Mouse (Mus musculus) forebrain, embryonic 14.5 days (tissue): Measurements from ENCODE around the gene Col1a1. TPM values are rescaled to one million over a fixed set of nuclear protein-coding genes. Genes with fewer than 3 reads are reported as not detected.

Source experiments
- ATAC-seq: fragments of 200-750 bp; cut with Nextera tagmentation; 2 replicates; pipeline ENCODE4 v1.8.0; 2017; ENCODE audit warnings: mild to moderate bottlenecking, moderate library complexity
- DNase-seq: peaks from one replicate; pipeline ENCODE4 v3.0.0-alpha.2; 2015; ENCODE audit warnings: low spot score
- H3K27ac ChIP-seq: fragments of 300-500 bp; sonication (generic); 2 replicates; pipeline ENCODE4 v1.5.1; 2014; ENCODE audit warnings: low read depth, mild to moderate bottlenecking, control low read depth, low read length, moderate library complexity
- H3K27me3 ChIP-seq: fragments of 300-500 bp; sonication (generic); replicated peaks from 2 replicates; pipeline ENCODE4 v1.6.1; 2014; ENCODE audit warnings: low read length, control low read depth, mixed read lengths; ENCODE audit not compliant: control insufficient read depth, insufficient read depth
- H3K36me3 ChIP-seq: fragments of 300-500 bp; sonication (generic); 2 replicates; pipeline ENCODE4 v1.6.1; 2014; ENCODE audit warnings: low read length, control low read depth; ENCODE audit not compliant: control insufficient read depth, insufficient read depth
- H3K4me1 ChIP-seq: fragments of 300-500 bp; sonication (generic); 2 replicates; pipeline ENCODE4 v1.6.1; 2014; ENCODE audit warnings: antibody characterized with exemption, low read length, control low read depth; ENCODE audit not compliant: control insufficient read depth, insufficient read depth
- H3K4me2 ChIP-seq: fragments of 300-500 bp; sonication (generic); 2 replicates; pipeline ENCODE4 v1.6.1; 2014; ENCODE audit warnings: mild to moderate bottlenecking, control low read depth, low read length
- H3K4me3 ChIP-seq: fragments of 300-500 bp; sonication (generic); 2 replicates; pipeline ENCODE4 v1.5.1; 2014; ENCODE audit warnings: low read depth, low read length, control low read depth
- H3K9ac ChIP-seq: fragments of 300-500 bp; sonication (generic); 2 replicates; pipeline ENCODE4 v1.6.1; 2014; ENCODE audit warnings: mild to moderate bottlenecking, low read length, control low read depth, moderate library complexity
- H3K9me3 ChIP-seq: fragments of 300-500 bp; sonication (generic); replicated peaks from 2 replicates; pipeline ENCODE4 v1.6.1; 2016; ENCODE audit warnings: low read length, control low read depth, mixed read lengths; ENCODE audit not compliant: control insufficient read depth
- WGBS: fragments of 180-500 bp; shearing (Covaris S2); extraction: QIAGEN DNeasy Blood & Tissue Kit; methylation state at CpG from one replicate; pipeline ENCODE4 v1.1.7; 2014; 5-methylcytosine and 5-hydroxymethylcytosine counted together
- polyA plus RNA-seq: library from polyadenylated mRNA; unstranded; fragments of >200 nt; fragmentation: Nextera tagmentation; extraction: Ambion mirVana; gene quantifications from 2 replicates; pipeline ENCODE4 v1.2.1, GENCODE M21; 2014

The Col1a1 gene
- polyA plus RNA-seq, 1 experiment from 2014 or later: 20.6 TPM

- Histone ChIP-seq H3K27me3 (peaks cover 20% of the 10 kb centered on the region), H3K36me3 (no peaks in the 10 kb centered on the region), H3K4me1 (peaks cover 8% of the 10 kb centered on the region), H3K4me3 (no peak overlapping the region), H3K27ac (no peak overlapping the region), H3K9me3 (no peaks in the 10 kb centered on the region), H3K4me2 (no peak overlapping the region), H3K9ac (no peak overlapping the region)
- WGBS: 86% methylated on average over 8 of the region's 8 CpGs
- ATAC-seq: no peak
- no peak for DNase-seq
Observed at GRCm38 (mm10) chr11:94941776-94942175, 5.8 kb downstream of the Col1a1 start.

GRCm38 (mm10) chr11:94942282-94943023 is 6.4 kb downstream of the Col1a1 start:
- DNase-seq: no peak
- Histone ChIP-seq H3K9me3 (no peaks in the 10 kb centered on the region), H3K4me1 (peaks cover 5% of the 10 kb centered on the region), H3K9ac (no peak overlapping the region), H3K4me3 (no peak overlapping the region), H3K27me3 (peaks cover 19% of the 10 kb centered on the region), H3K36me3 (no peaks in the 10 kb centered on the region), H3K4me2 (no peak overlapping the region), H3K27ac (no peak overlapping the region)
- no peak for ATAC-seq
- WGBS: 54% methylated on average over 13 of the region's 13 CpGs

GRCm38 (mm10) chr11:94943054-94943453 is 7.0 kb downstream of the Col1a1 start:
- H3K9ac ChIP-seq: no peak overlapping the region
- H3K9me3 ChIP-seq: no peaks in the 10 kb centered on the region
- WGBS: 81% methylated on average over 15 of the region's 15 CpGs
- no peak overlapping the region for H3K27ac ChIP-seq
- H3K36me3 ChIP-seq: no peaks in the 10 kb centered on the region
- H3K4me1 ChIP-seq: no peaks in the 10 kb centered on the region
- peaks cover 15% of the 10 kb centered on the region for H3K27me3 ChIP-seq
- ATAC-seq: no peak
- DNase-seq: no peak
- no peak overlapping the region for H3K4me3 ChIP-seq
- no peak overlapping the region for H3K4me2 ChIP-seq

- Histone ChIP-seq H3K27ac (no peak overlapping the region), H3K27me3 (0 out of 2 replicates have a peak, but pooled peaks cover 3% of the 10 kb centered on the region), H3K9ac (no peak overlapping the region), H3K4me2 (no peak overlapping the region), H3K9me3 (no peaks in the 10 kb centered on the region), H3K4me1 (no peaks in the 10 kb centered on the region), H3K36me3 (no peaks in the 10 kb centered on the region), H3K4me3 (no peak overlapping the region)
- DNase-seq: no peak
- WGBS: 20% methylated on average over 8 of the region's 8 CpGs
- no peak for ATAC-seq
Observed at GRCm38 (mm10) chr11:94944295-94944694, 8.3 kb downstream of the Col1a1 start.

GRCm38 (mm10) chr11:94945236-94945635 is 9.2 kb downstream of the Col1a1 start:
- Histone ChIP-seq H3K4me1 (no peaks in the 10 kb centered on the region), H3K36me3 (no peaks in the 10 kb centered on the region), H3K9ac (no peak overlapping the region), H3K27ac (no peak overlapping the region), H3K9me3 (no peaks in the 10 kb centered on the region), H3K4me3 (no peak overlapping the region), H3K4me2 (no peak overlapping the region), H3K27me3 (0 out of 2 replicates have a peak, but pooled peaks cover 3% of the 10 kb centered on the region)
- DNase-seq (no peak), ATAC-seq (no peak)
- WGBS: 90% methylated on average over 12 of the region's 12 CpGs

- peak; percentile 67 for ATAC-seq
- peak; percentile 63 for DNase-seq
- 3% methylated on average over 6 of the region's 6 CpGs for WGBS
- Histone ChIP-seq H3K9ac (0 out of 2 replicates have a peak overlapping the region, but pooled peaks have one; percentile 25), H3K36me3 (no peaks in the 10 kb centered on the region), H3K27me3 (no peaks in the 10 kb centered on the region), H3K4me2 (0 out of 2 replicates have a peak overlapping the region, but pooled peaks have one; percentile 5), H3K9me3 (no peaks in the 10 kb centered on the region), H3K4me1 (peaks cover 7% of the 10 kb centered on the region), H3K4me3 (no peak overlapping the region), H3K27ac (peak overlapping the region; percentile 64; the same call in 1 of the 2 replicates)
Observed at GRCm38 (mm10) chr11:94952169-94952568, 16.1 kb downstream of the Col1a1 start.

- H3K27ac ChIP-seq: no peak overlapping the region
- ATAC-seq: peak; percentile 62
- H3K4me3 ChIP-seq: no peak overlapping the region
- 34% methylated on average over 9 of the region's 9 CpGs for WGBS
- H3K9ac ChIP-seq: no peak overlapping the region
- no peaks in the 10 kb centered on the region for H3K36me3 ChIP-seq
- no peaks in the 10 kb centered on the region for H3K27me3 ChIP-seq
- H3K4me1 ChIP-seq: peaks cover 7% of the 10 kb centered on the region
- H3K9me3 ChIP-seq: no peaks in the 10 kb centered on the region
- peak; percentile 62 for DNase-seq
- H3K4me2 ChIP-seq: peak overlapping the region; percentile 26; the same call in 1 of the 2 replicates
Observed at GRCm38 (mm10) chr11:94955103-94955502, 19.1 kb downstream of the Col1a1 start.

GRCm38 (mm10) chr11:94957693-94958064 is 21.7 kb downstream of the Col1a1 start:
- no peak overlapping the region for H3K4me2 ChIP-seq
- 88% methylated on average over 9 of the region's 9 CpGs for WGBS
- H3K4me3 ChIP-seq: no peak overlapping the region
- no peaks in the 10 kb centered on the region for H3K9me3 ChIP-seq
- no peaks in the 10 kb centered on the region for H3K27me3 ChIP-seq
- no peak; the same call in 1 of the 2 replicates for ATAC-seq
- H3K36me3 ChIP-seq: no peaks in the 10 kb centered on the region
- H3K27ac ChIP-seq: peak overlapping the region; percentile 44
- H3K9ac ChIP-seq: no peak overlapping the region
- DNase-seq: no peak
- H3K4me1 ChIP-seq: no peaks in the 10 kb centered on the region; the same call in 1 of the 2 replicates
